Mouse (Mus musculus) embryonic facial prominence, embryonic 15.5 days (tissue): ENCODE measurements around the gene Rps6kb2. TPM values are rescaled to one million over a fixed set of nuclear protein-coding genes. Genes with fewer than 3 reads are reported as not detected.
"Not testable (repeated sequence)": the region's sequence is repeated elsewhere in the genome, so short reads cannot be mapped to it uniquely, and the experiment has no call there.

Experiments used
- ATAC-seq: fragments of 200-750 bp; cut with Nextera tagmentation; 2 replicates; pipeline ENCODE4 v1.8.0; 2017; ENCODE audit warnings: low read depth, moderate TSS enrichment; ENCODE audit not compliant: insufficient number of reproducible peaks, low FRiP score, low TSS enrichment
- H3K27ac ChIP-seq: fragments of 300-500 bp; sonication (generic); replicated peaks from 2 replicates; pipeline ENCODE4 v1.5.1; 2015; ENCODE audit warnings: mild to moderate bottlenecking, inconsistent platforms
- H3K27me3 ChIP-seq: fragments of 300-500 bp; sonication (generic); 2 replicates; pipeline ENCODE4 v1.6.1; 2015; ENCODE audit warnings: inconsistent platforms
- H3K36me3 ChIP-seq: fragments of 300-500 bp; sonication (generic); 2 replicates; pipeline ENCODE4 v1.6.1; 2015; ENCODE audit warnings: mild to moderate bottlenecking, inconsistent platforms
- H3K4me1 ChIP-seq: fragments of 300-500 bp; sonication (generic); 2 replicates; pipeline ENCODE4 v1.6.1; 2015; ENCODE audit warnings: inconsistent platforms
- H3K4me2 ChIP-seq: fragments of 300-500 bp; sonication (generic); replicated peaks from 2 replicates; pipeline ENCODE4 v1.6.1; 2015; ENCODE audit warnings: mild to moderate bottlenecking, inconsistent platforms
- H3K4me3 ChIP-seq: fragments of 300-500 bp; sonication (generic); replicated peaks from 2 replicates; pipeline ENCODE4 v1.5.1; 2015; ENCODE audit warnings: mild to moderate bottlenecking, inconsistent platforms
- H3K9ac ChIP-seq: fragments of 300-500 bp; sonication (generic); 2 replicates; pipeline ENCODE4 v1.6.1; 2015; ENCODE audit warnings: inconsistent platforms
- H3K9me3 ChIP-seq: fragments of 300-500 bp; sonication (generic); replicated peaks from 2 replicates; pipeline ENCODE4 v1.6.1; 2016; ENCODE audit warnings: inconsistent platforms
- WGBS: fragments of 180-500 bp; shearing (Covaris S2); methylation state at CpG from one replicate; pipeline ENCODE4 v1.1.7; 2015; 5-methylcytosine and 5-hydroxymethylcytosine counted together
- polyA plus RNA-seq: library from polyadenylated mRNA; unstranded; fragments of >200 nt; fragmentation: Nextera tagmentation; extraction: Ambion mirVana; gene quantifications from 2 replicates; pipeline ENCODE4 v1.2.1, GENCODE M21; 2015

Rps6kb2 gene
- polyA plus RNA-seq, 1 experiment from 2014 or later = 70.4 TPM

DNA sequence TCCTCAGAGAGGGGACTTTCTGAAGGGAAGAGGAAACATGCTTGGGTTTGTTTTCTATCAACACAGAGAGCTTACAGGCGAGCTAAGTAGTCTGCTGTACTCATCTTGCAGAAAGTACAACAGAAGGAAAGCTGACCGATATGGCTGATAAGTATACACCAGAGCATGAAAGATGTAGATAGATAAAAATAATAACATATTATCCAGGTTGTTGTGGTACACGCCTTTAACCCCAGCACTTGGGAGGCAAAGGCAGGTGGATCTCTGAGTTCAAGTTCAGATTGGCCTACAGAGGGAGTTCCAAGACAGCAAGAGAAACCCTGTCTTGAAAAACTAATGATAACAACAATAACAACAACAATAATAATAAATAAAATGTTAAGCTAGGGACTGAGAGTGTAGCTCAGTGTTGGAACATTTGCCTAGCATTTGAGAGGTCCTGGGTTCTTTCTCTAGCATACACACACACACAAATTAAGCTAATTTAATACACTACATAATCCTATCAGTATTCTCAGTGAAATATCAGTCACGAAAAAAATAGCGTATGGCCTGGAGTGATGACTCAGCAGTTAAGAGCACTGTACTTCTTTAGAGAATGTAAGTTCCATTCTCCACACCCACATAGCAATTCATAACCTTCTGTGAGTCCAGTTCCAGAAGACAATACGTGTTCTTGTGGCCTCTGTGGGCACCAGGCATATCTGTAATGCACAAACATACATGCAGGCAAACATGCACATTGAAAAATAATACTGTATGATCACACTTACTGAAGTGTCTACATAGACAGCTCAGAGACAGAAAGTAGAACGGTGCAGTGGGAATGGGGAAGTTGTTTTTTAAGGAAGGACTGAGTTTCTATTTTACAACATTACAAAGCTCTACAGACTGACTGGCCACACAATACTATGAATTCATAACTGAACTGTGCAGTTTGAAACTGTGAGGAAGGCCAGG is 40.5 kb downstream of the Rps6kb2 start:
- Histone ChIP-seq H3K27me3 (no peaks in the 10 kb centered on the region), H3K9ac (no peak overlapping the region), H3K27ac (no peak overlapping the region), H3K4me1 (peaks cover 43% of the 10 kb centered on the region), H3K4me3 (no peak overlapping the region), H3K9me3 (no peaks in the 10 kb centered on the region), H3K4me2 (no peak overlapping the region), H3K36me3 (peaks cover 7% of the 10 kb centered on the region)
- 82% methylated on average over 7 of the region's 7 CpGs for WGBS
- ATAC-seq = no peak

- not testable (repeated sequence) for H3K4me3 ChIP-seq, ATAC-seq, H3K4me2 ChIP-seq, H3K9ac ChIP-seq, H3K27ac ChIP-seq, H3K27me3 ChIP-seq, H3K9me3 ChIP-seq
- Histone ChIP-seq H3K4me1 (peaks cover 35% of the 10 kb centered on the region), H3K36me3 (peaks cover 11% of the 10 kb centered on the region)
- WGBS = 54% methylated on average over 6 of the region's 6 CpGs
Observed at GRCm38 (mm10) chr19:4121896-4122295, 41.3 kb downstream of the Rps6kb2 start.

GRCm38 (mm10) chr19:4121097-4121805 is 41.9 kb downstream of the Rps6kb2 start:
- 2% methylated on average over 38 of the region's 38 CpGs for WGBS
- Histone ChIP-seq H3K36me3 (peaks cover 16% of the 10 kb centered on the region), H3K9ac (peak overlapping the region; percentile 49; the same call in 1 of the 2 replicates), H3K9me3 (no peaks in the 10 kb centered on the region), H3K27ac (peak overlapping the region; percentile 90), H3K27me3 (no peaks in the 10 kb centered on the region), H3K4me2 (peak overlapping the region; percentile 53), H3K4me1 (peaks cover 29% of the 10 kb centered on the region), H3K4me3 (peak overlapping the region; percentile 53)
- peak; percentile 78 for ATAC-seq

- 93% methylated on average over 2 of the region's 2 CpGs for WGBS
- H3K36me3 ChIP-seq = peaks cover 22% of the 10 kb centered on the region
Observed at GRCm38 (mm10) chr19:4120496-4120895, 42.7 kb downstream of the Rps6kb2 start.

GRCm38 (mm10) chr19:4119716-4120487 is 43.3 kb downstream of the Rps6kb2 start:
- H3K27me3 ChIP-seq = no peaks in the 10 kb centered on the region
- peaks cover 25% of the 10 kb centered on the region for H3K4me1 ChIP-seq
- no peak for ATAC-seq
- H3K36me3 ChIP-seq = peaks cover 28% of the 10 kb centered on the region
- H3K27ac ChIP-seq = no peak overlapping the region
- no peak overlapping the region; the same call in 1 of the 2 replicates for H3K4me3 ChIP-seq
- WGBS = 77% methylated on average over 6 of the region's 6 CpGs
- no peak overlapping the region for H3K9ac ChIP-seq
- peak overlapping the region; percentile 53 for H3K4me2 ChIP-seq
- H3K9me3 ChIP-seq = no peaks in the 10 kb centered on the region

More at GRCm38 (mm10) chr19:4120496-4120895, 42.7 kb downstream of the Rps6kb2 start:
- Histone ChIP-seq H3K4me1 (peaks cover 29% of the 10 kb centered on the region), H3K27me3 (no peaks in the 10 kb centered on the region), H3K9me3 (no peaks in the 10 kb centered on the region), H3K4me2 (peak overlapping the region; percentile 53), H3K27ac (no peak overlapping the region), H3K9ac (no peak overlapping the region), H3K4me3 (peak overlapping the region; percentile 53)
- ATAC-seq = no peak

DNA sequence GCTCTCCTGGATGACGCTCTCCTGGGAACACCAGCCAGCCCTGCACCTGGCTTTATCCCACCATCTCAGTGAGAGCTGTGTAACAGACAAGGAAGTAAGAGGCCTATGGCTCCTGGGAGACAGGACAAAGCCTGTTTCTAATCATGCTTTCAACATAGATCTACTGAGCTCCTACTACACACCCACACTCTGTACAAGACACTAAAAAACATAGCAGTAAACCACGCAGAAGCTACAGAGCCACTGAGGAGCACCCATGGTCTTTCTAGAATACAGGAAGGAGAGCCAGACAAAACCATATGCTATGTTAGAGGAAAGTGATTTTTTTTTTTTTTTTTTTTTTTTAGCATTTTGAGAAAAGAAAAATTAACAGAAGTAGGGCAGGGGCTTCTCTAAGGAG is 44.8 kb downstream of the Rps6kb2 start:
- Histone ChIP-seq H3K27me3 (no peaks in the 10 kb centered on the region), H3K36me3 (peaks cover 43% of the 10 kb centered on the region), H3K9me3 (no peaks in the 10 kb centered on the region), H3K4me2 (no peak overlapping the region), H3K4me1 (peaks cover 23% of the 10 kb centered on the region), H3K4me3 (no peak overlapping the region), H3K27ac (no peak overlapping the region), H3K9ac (no peak overlapping the region)
- ATAC-seq = no peak
- WGBS = 91% methylated on average over 2 of the region's 2 CpGs

DNA sequence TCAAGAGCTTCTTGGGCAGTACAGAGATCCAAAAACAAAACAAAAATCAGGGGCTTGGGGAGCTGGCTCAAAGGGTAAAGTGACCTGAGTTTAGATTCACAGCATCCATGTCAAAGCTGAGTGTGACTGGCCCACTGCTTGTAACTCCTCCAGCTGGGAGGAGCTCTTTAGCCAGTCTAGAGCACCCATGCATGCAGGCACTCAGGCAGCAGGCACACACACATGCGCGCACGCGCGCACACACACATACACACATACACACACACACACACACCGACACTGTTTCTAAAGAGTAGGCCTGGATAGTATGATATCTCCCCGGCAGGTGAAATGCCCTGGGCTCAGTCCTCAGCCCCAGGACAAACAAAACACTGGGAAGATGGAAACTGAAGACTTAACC is 46.1 kb downstream of the Rps6kb2 start:
- Histone ChIP-seq H3K36me3 (peaks cover 57% of the 10 kb centered on the region), H3K27me3 (no peaks in the 10 kb centered on the region), H3K4me3 (no peak overlapping the region), H3K4me1 (peaks cover 24% of the 10 kb centered on the region), H3K27ac (no peak overlapping the region), H3K9me3 (no peaks in the 10 kb centered on the region), H3K9ac (no peak overlapping the region), H3K4me2 (no peak overlapping the region)
- ATAC-seq = no peak
- 97% methylated on average over 7 of the region's 7 CpGs for WGBS

- no peaks in the 10 kb centered on the region for H3K9me3 ChIP-seq
- 85% methylated on average over 11 of the region's 11 CpGs for WGBS
- H3K4me3 ChIP-seq = no peak overlapping the region
- no peak overlapping the region for H3K4me2 ChIP-seq
- H3K9ac ChIP-seq = no peak overlapping the region
- H3K27me3 ChIP-seq = no peaks in the 10 kb centered on the region
- H3K27ac ChIP-seq = no peak overlapping the region
- ATAC-seq = no peak
- peaks cover 63% of the 10 kb centered on the region for H3K36me3 ChIP-seq
- H3K4me1 ChIP-seq = peaks cover 22% of the 10 kb centered on the region
Observed at GRCm38 (mm10) chr19:4115816-4116215, 47.3 kb downstream of the Rps6kb2 start.

DNA sequence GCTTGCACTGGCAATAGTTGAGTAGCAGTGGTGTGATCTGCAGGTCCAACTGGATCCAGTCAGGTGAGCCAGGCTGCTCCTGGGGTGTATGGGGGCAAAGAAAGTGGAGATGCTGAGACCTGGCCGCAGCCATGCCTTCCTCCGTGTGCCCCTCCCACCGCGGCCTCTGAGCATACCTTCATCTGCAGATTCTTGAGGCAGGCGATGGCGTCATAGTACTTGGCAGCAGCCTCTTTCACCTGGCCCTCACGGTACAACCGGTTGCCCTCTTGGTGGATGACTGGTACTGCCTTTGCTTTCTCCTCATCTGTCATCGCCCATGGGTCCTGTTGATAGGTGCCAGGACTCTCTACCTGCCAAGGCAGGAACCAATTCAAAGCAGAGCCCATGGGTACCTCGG is 48.0 kb downstream of the Rps6kb2 start:
- H3K9ac ChIP-seq = no peak overlapping the region
- H3K27ac ChIP-seq = no peak overlapping the region
- 98% methylated on average over 10 of the region's 10 CpGs for WGBS
- H3K9me3 ChIP-seq = no peaks in the 10 kb centered on the region
- no peak overlapping the region for H3K4me2 ChIP-seq
- H3K4me3 ChIP-seq = no peak overlapping the region
- H3K27me3 ChIP-seq = no peaks in the 10 kb centered on the region
- peaks cover 15% of the 10 kb centered on the region; the same call in 1 of the 2 replicates for H3K4me1 ChIP-seq
- H3K36me3 ChIP-seq = peaks cover 63% of the 10 kb centered on the region
- ATAC-seq = no peak

- ATAC-seq = no peak
- 0 out of 2 replicates have a peak, but pooled peaks cover 11% of the 10 kb centered on the region for H3K4me1 ChIP-seq
- H3K9ac ChIP-seq = no peak overlapping the region
- H3K27me3 ChIP-seq = no peaks in the 10 kb centered on the region
- WGBS = 87% methylated on average over 10 of the region's 10 CpGs
- peaks cover 63% of the 10 kb centered on the region for H3K36me3 ChIP-seq
- H3K4me2 ChIP-seq = no peak overlapping the region
- no peak overlapping the region for H3K27ac ChIP-seq
- H3K9me3 ChIP-seq = no peaks in the 10 kb centered on the region
- H3K4me3 ChIP-seq = no peak overlapping the region
Observed at GRCm38 (mm10) chr19:4114551-4114950, 48.6 kb downstream of the Rps6kb2 start.

GRCm38 (mm10) chr19:4113806-4114230 is 49.3 kb downstream of the Rps6kb2 start:
- no peak for ATAC-seq
- Histone ChIP-seq H3K4me2 (no peak overlapping the region), H3K9ac (no peak overlapping the region), H3K27me3 (no peaks in the 10 kb centered on the region), H3K9me3 (no peaks in the 10 kb centered on the region), H3K4me3 (no peak overlapping the region), H3K4me1 (0 out of 2 replicates have a peak, but pooled peaks cover 9% of the 10 kb centered on the region), H3K27ac (no peak overlapping the region), H3K36me3 (peaks cover 63% of the 10 kb centered on the region)
- 68% methylated on average over 5 of the region's 5 CpGs for WGBS
